Mouse (Mus musculus) spleen, postnatal 4 days (tissue): ENCODE measurements around the gene Wdr17.

Source experiments
- DNase-seq, 2 experiments: peaks; one replicate each; pipeline ENCODE4 v3.0.0; 2022; ENCODE audit warnings: low spot score in 2 of 2

Wdr17 gene

GRCm38 (mm10) chr8:54886987-54887785 is at the start of gene Wdr17:
Gene Wdr17 (minus strand): TSS chr8:54887184.
- no peak for DNase-seq

- no peak for DNase-seq
Measured at GRCm38 (mm10) chr8:54932306-54932705, 45.3 kb upstream of the Wdr17 start.

GRCm38 (mm10) chr8:54924936-54925335 is 38.0 kb upstream of the Wdr17 start:
- DNase-seq = no peak

- DNase-seq = no peak
Measured at GRCm38 (mm10) chr8:54922160-54922855, 35.3 kb upstream of the Wdr17 start.

- DNase-seq = no peak
Measured at GRCm38 (mm10) chr8:54917710-54918109, 30.7 kb upstream of the Wdr17 start.

- DNase-seq = no peak
Measured at GRCm38 (mm10) chr8:54912891-54913290, 25.9 kb upstream of the Wdr17 start.

- DNase-seq = no peak
Measured at GRCm38 (mm10) chr8:54899444-54899843, 12.5 kb upstream of the Wdr17 start.

- DNase-seq = no peak
Measured at GRCm38 (mm10) chr8:54894637-54895322, 7.8 kb upstream of the Wdr17 start.

GRCm38 (mm10) chr8:54894180-54894579 is 7.2 kb upstream of the Wdr17 start:
- DNase-seq = no peak

GRCm38 (mm10) chr8:54886560-54886959 is 424 bp downstream of the Wdr17 start:
- DNase-seq = no peak

- no peak for DNase-seq
Measured at GRCm38 (mm10) chr8:54876458-54876857, 10.5 kb downstream of the Wdr17 start.

- DNase-seq = no peak
Measured at GRCm38 (mm10) chr8:54864761-54865064, 22.3 kb downstream of the Wdr17 start.

- DNase-seq = no peak
Measured at GRCm38 (mm10) chr8:54864038-54864760, 22.8 kb downstream of the Wdr17 start.

- no peak for DNase-seq
Measured at GRCm38 (mm10) chr8:54836029-54836959, 50.7 kb downstream of the Wdr17 start.

- DNase-seq = no peak
Measured at GRCm38 (mm10) chr8:54829794-54830426, 57.1 kb downstream of the Wdr17 start.

GRCm38 (mm10) chr8:54827974-54828373 is 59.0 kb downstream of the Wdr17 start:
- DNase-seq = no peak

GRCm38 (mm10) chr8:54822956-54823355 is 64.0 kb downstream of the Wdr17 start:
- DNase-seq = no peak

- DNase-seq = no peak
Measured at GRCm38 (mm10) chr8:54818651-54819050, 68.3 kb downstream of the Wdr17 start.

GRCm38 (mm10) chr8:54808217-54808616 is 78.8 kb downstream of the Wdr17 start:
- no peak for DNase-seq

- no peak for DNase-seq
Measured at GRCm38 (mm10) chr8:54806173-54806572, 80.8 kb downstream of the Wdr17 start.

- DNase-seq = no peak
Measured at GRCm38 (mm10) chr8:54792699-54793061, 94.3 kb downstream of the Wdr17 start.
